Mouse (Mus musculus) mouse embryonic stem cell (cell line): Measurements from ENCODE around the gene Hpgds.

Experiments used
- in situ Hi-C, 2 experiments: fragments of 300-500 bp; cut with MboI; formaldehyde crosslinking; loops; 1 replicate in 1 of 2; 3 replicates in 1 of 2; pipeline ENCODE4 v1.14.3; 2019 to 2020; ENCODE audit warnings: low sequenced_read_pairs in 2 of 2, low pct_unique_long_range_greater_than_20kb in 1 of 2, mixed read lengths in 1 of 2; ENCODE audit not compliant: unreplicated experiment in 1 of 2

Gene Hpgds

GRCm38 (mm10) chr6:65144621-65145205 is at the start of gene Hpgds:
Gene Hpgds (minus strand): TSS chr6:65144908.
- in situ Hi-C loops, result loop anchor here (25.0 kb wide), 2 partner anchors 318 to 1393 kb away; partner anchors contain the start of gene Mad2l1 (in 2 of the 2)

DNA sequence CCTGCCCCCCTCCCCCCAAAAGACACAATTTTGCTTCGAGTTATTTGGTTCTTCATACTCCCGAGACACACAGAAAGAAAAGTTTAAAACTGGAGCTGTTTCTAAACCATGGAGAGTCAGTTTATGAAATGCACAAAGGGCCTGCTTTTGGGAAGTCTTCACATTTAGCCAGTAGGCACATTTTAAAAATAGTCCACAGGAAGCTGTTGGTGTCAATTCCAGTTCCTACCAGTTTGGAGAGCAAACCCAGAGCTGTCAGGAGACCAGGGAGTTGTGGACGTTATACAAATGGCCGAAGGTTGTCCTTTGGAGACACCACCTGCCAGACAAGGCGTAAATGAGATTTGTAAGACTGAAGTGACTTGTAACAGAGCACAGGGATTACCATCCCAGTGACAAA is 20.3 kb upstream of the Hpgds start:
- in situ Hi-C loops, result no loop called here

DNA sequence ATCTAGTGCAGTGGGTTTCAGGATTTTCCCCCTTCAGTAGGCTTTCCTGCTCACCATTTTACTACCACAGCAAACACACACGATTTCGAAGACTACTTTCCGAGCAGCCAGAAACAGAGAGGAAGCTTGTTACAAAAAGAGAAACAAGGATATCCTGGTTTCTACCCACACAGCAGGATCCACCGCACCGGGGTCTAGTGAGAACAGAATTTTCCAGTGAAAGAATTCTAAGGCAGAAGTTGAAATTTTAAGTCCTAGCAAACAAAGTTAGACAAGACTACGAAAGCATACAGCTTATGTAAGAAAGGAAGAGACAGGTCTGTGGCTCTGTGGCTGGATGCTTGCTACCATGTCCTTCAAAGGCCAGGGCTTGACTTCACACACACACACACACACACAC is 19.4 kb upstream of the Hpgds start:
- in situ Hi-C loops, result no loop called here

DNA sequence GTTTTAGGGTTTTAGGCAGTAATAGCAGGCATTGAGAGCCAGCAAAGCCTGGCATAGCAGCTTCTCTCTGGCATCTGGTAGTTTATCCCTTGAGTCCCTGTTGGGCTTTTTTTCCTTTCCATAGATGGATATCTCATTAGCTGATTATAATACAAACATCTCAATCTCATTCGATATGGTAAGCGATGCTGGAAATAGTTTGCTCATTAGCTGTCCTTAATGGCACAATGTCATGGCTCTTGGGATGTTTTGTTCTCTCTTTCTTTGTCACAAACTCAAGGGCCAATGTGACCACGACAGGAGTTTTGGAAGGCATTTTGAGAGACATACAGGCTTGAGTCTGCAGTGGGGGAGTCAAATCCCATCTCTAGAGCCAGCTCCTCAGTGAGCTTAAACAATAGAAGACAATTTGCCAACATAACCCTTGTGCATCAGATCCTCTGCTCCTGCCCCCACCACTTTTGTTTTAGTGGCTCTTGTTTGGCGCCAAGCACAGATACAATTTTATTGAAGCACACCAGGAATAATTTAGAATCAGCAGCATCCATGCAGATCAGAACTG is 14.8 kb upstream of the Hpgds start:
- in situ Hi-C loops, result no loop called here

- in situ Hi-C loops, result no loop called here
Measured at GRCm38 (mm10) chr6:65157042-65157441, 12.3 kb upstream of the Hpgds start.

DNA sequence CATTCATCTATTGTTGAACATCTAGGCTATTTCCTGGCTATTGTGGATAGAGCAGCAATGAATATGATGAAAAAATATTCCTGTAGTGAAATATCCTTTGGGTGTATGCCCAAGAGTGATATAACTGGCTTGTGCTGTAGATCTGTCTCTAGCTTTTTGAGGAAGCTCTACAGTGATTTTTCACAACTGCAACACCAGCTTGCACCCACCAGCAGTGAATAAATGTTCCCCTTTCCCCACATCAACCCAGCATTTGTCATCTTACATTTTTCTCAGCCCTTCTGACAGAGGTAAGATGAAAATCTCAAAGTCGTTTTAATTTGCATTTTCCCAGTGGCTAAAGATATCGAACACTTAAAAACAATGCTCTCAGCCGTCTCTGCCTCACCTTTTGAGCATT is 8.9 kb upstream of the Hpgds start:
- in situ Hi-C loops, result no loop called here

GRCm38 (mm10) chr6:65150703-65151102 is 6.0 kb upstream of the Hpgds start:
- in situ Hi-C loops, result no loop called here

DNA sequence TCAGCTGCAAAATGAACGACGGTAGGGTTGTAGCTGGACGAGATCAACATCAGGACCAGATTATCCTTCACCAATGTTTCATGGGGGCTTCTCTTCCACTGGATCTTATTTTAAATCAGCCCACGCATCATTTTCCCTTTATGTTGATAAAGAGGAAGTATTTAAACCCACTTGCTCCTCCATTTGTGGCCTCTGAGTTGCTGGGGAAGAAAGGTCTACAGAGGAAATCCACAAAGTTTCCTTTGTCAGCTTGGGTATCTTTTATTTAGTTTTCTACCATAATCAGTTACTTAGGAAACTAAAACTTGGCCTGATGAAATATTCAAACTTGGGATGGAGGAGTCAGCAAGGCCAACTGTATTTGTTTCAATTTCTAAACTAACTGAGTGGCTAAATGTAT is 1.7 kb upstream of the Hpgds start:
- in situ Hi-C loops, result loop anchor here (25.0 kb wide), 2 partner anchors 316 to 1391 kb away; partner anchors contain the start of gene Mad2l1 (in 2 of the 2)

DNA sequence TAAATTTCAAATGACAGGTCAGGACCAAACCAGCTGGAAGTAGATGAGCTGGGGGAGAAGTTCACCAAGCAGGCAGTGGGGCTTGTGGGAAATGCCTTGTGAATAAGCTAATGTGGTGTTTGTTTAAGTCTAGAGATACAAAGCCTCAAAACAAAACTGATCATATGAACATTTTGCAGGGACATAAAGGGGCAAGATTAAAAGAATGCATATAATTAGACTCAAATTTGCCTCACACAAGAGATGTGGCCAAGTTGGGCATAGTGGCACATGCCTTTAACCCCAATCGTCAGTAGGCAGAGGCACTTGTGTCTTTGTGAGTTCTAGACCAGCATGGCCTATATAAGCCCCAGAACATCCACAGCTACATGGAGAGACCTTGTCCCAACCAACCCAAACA is 2.4 kb downstream of the Hpgds start:
- in situ Hi-C loops, result loop anchor here (25.0 kb wide), 2 partner anchors 320 to 1395 kb away; partner anchors contain the start of gene Mad2l1 (in 2 of the 2)

- in situ Hi-C loops, result loop anchor here (25.0 kb wide), 2 partner anchors 322 to 1397 kb away; partner anchors contain the start of gene Mad2l1 (in 2 of the 2)
Measured at GRCm38 (mm10) chr6:65140750-65141243, 3.9 kb downstream of the Hpgds start.

DNA sequence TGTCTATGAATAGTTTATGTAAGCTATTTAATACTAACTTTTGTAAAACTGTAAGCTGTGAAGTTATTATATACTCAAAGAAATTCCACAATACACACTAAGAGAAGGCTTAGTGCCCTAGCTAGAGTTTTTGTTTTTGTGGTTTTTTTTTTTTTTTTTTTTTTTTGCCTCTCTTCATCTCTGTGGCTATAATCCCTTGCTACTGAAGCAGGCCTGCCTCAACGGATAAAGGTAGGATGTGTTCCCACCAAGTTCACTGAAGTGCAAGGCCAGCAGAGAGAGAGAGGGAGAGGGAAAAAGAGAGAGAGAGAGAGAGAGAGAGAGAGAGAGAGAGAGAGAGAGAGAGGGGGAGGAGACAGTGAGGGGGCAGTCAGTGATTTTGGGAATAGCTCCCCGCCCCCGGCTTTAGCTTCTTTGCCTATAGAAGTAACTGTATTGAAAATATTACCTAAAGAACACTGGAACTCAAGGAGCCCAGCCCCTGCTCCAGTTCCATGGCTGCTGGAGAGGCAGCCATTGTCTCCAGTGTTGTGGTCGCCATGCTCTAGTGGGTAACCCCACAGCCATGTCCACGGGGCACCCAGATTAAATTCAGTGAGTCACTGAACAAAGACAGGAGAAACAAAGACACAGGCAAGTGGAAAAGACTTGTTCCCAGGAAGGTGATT is 4.5 kb downstream of the Hpgds start:
- in situ Hi-C loops, result loop anchor here (25.0 kb wide), 2 partner anchors 322 to 1397 kb away; partner anchors contain the start of gene Mad2l1 (in 2 of the 2)

DNA sequence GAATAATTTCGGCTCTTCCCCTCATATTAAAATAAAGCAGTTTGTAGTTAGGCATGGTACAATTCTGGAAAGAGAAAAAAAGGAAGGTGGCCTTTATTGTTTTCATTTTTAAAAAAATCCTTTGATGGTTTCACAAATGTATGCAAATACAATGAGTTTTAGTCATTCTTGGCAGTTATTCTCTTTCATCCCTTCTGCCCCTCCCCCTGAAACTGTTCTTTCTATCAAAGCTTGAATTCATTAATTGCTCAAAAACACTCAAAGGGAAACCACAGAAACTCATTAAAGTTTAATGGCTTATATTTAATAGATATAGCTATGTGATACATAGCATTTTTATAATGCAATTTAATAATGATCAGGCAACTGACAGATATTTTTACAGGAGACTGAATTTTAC is 6.5 kb downstream of the Hpgds start:
- in situ Hi-C loops, result loop anchor here (25.0 kb wide), 2 partner anchors 324 to 1399 kb away; partner anchors contain the start of gene Mad2l1 (in 2 of the 2)

DNA sequence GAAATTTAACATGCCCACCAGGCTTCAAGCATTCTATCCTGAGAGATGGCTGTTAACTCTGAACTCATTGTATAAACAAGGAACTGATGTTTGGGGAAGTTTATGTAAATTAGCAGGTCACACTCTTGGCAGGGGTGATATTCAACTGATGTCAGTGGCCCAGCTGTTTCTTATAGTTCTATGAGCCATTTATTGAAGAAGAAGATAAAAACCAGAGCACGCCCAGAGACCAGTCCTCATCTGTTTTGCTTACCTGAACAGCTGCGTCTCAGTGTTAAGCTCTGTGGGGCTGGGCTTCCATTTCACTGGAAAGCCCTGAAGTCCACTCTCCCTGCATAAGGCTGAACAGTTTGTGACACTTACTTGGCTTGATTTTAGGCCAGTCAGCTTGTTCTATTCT is 6.9 kb downstream of the Hpgds start:
- in situ Hi-C loops, result loop anchor here (25.0 kb wide), 2 partner anchors 324 to 1399 kb away; partner anchors contain the start of gene Mad2l1 (in 2 of the 2)

DNA sequence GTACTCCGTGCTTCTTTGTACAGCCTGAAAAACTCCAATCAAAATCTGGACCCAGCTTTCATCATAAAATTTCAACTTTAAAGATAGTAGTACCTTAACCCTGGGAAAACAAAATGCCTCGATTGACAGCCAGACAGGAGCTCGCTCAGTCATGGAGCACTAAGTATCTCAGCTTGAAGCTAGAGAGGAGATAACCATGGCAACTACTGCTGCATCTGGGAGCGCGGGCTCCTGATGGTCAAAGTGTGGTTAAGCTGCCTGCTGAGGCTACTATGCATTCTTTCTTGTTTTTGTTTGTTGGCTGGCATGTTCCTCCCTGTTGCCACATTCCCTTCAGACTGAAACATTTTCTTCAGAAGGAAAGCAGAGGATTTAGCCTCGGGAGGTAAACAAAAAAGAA is 12.3 kb downstream of the Hpgds start:
- in situ Hi-C loops, result loop anchor here (25.0 kb wide), 2 partner anchors 330 to 1405 kb away; partner anchors contain the start of gene Mad2l1 (in 2 of the 2)

DNA sequence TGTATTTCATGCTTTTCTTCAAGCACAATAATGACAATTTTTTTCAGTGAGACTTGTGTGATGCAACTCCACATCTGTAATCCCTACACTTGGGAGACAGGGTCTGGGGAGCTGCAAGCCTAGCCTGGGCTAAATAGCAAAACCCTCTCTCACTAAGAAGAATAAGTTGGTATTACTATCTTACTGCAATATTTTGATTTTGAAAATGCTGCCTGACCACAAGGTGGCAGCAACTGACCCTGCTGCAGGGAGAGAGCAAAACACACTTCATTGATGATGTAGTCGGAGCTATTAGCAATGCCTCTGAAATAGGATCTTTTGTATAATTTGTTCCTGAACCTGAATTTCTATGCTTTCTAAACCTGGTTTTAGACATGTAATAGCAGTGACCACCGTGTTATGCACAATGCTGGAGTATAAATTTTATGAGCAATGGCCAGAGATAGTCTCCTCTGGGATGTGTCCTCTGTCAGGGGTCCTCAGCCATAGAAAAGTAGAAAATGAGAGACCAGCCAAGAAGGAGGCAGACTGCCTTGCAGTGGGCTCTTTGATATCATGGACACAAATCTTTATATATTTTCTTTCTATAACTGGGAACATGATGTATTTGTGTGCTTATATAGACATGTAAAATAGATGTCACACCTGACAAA is 18.5 kb downstream of the Hpgds start:
- in situ Hi-C loops, result loop anchor here (25.0 kb wide), 2 partner anchors 336 to 1411 kb away; partner anchors contain the start of gene Mad2l1 (in 2 of the 2)

DNA sequence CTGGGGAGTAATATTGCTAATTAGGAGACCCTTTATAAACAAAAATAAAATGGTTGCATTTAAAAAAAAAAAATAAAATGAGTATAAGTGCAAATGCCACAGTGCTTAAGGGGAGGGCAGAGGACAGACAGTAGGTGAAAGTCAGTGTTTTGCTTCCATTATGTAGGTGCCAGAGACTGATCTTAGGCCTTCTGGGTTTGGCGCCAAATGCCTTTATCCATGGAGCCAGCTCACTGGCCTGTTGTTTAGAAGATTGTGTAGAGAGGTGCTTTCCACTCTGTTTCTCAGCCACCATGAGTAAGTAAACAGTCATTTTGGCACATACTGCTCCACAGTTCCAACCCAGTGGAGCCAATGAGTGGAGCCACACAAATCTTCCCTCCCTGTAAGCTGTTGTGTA is 27.2 kb downstream of the Hpgds start:
- in situ Hi-C loops, result loop anchor here in 1 of 2 experiments (10.0 kb wide), 1 partner anchor 53 kb away; no protein-coding TSS in a partner anchor

- in situ Hi-C loops, result loop anchor here in 1 of 2 experiments (10.0 kb wide), 1 partner anchor 50 kb away; no protein-coding TSS in a partner anchor
Measured at GRCm38 (mm10) chr6:65114902-65115301, 29.8 kb downstream of the Hpgds start.

DNA sequence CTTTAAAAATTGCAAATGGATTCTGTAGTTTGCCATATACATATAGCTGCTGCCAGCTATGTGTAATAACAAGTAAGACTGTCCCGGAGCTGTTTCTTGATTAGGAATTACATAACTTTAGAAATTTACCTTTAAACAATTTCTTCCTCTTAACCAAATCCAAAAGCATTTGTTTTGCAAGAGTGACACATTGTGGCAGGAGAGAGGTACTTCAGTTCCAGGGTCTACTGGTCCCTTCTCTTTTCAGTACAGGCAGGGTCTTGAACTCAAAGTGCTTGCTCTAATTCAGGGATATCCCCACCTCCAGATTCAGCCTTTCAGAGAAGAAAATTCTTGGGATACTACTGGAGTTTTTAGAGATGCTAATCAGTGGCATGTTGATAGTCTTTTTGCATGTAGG is 65.6 kb downstream of the Hpgds start:
- in situ Hi-C loops, result no loop called here
